Mouse (Mus musculus) ES-E14 (cell line): ENCODE data around the gene Pdgfa. TPM values are rescaled to one million over a fixed set of nuclear protein-coding genes. Genes with fewer than 3 reads are reported as not detected.

ENCODE experiments used
- DNase-seq: peaks from one replicate; pipeline ENCODE4 v3.0.0-alpha.2; 2013; ENCODE audit warnings: low read depth, low spot score
- H3K27ac ChIP-seq: 2 replicates; pipeline ENCODE4 v1.5.1; 2012; ENCODE audit warnings: low read depth, mild to moderate bottlenecking, low read length, moderate library complexity, mixed read lengths; ENCODE audit not compliant: poor library complexity, insufficient read depth, severe bottlenecking
- H3K36me3 ChIP-seq: 2 replicates; pipeline ENCODE4 v1.6.1; 2012; ENCODE audit warnings: mild to moderate bottlenecking, low read length, moderate library complexity, mixed read lengths; ENCODE audit not compliant: control insufficient read depth, poor library complexity, insufficient read depth, severe bottlenecking
- H3K4me1 ChIP-seq, 2 experiments: fragments of 150-350 bp in 1 of 2; sonication (generic) in 1 of 2; 2 replicates each; pipeline ENCODE4 v1.6.1; 2012; ENCODE audit warnings: low read length in 2 of 2, mild to moderate bottlenecking in 1 of 2, mixed read lengths in 1 of 2; ENCODE audit not compliant: control insufficient read depth in 2 of 2, insufficient read depth in 2 of 2, poor library complexity in 1 of 2
- H3K4me3 ChIP-seq, 2 experiments: fragments of 150-350 bp in 1 of 2; sonication (generic) in 1 of 2; 2 replicates each; pipeline ENCODE4 v1.5.1; 2012; ENCODE audit warnings: low read length in 2 of 2, low read depth in 1 of 2, mild to moderate bottlenecking in 1 of 2, mixed read lengths in 1 of 2; ENCODE audit not compliant: insufficient read depth in 1 of 2, poor library complexity in 1 of 2, severe bottlenecking in 1 of 2
- H3K9ac ChIP-seq: 2 replicates; pipeline ENCODE4 v1.6.1; 2012; ENCODE audit warnings: low read depth, mild to moderate bottlenecking, low read length, mixed read lengths; ENCODE audit not compliant: poor library complexity, insufficient read depth, severe bottlenecking
- H3K9me3 ChIP-seq: fragments of 150-350 bp; sonication (generic); 2 replicates; pipeline ENCODE4 v1.6.1; 2012; ENCODE audit warnings: low read depth, mild to moderate bottlenecking, low read length; ENCODE audit not compliant: control insufficient read depth, insufficient read depth
- CHD2 ChIP-seq: IDR thresholded peaks from 2 replicates; pipeline ENCODE4 v1.6.1; 2014; ENCODE audit warnings: mild to moderate bottlenecking, low read depth, low read length, inconsistent platforms
- HCFC1 ChIP-seq: IDR thresholded peaks from 2 replicates; pipeline ENCODE4 v1.6.1; 2012; ENCODE audit warnings: low read length, inconsistent platforms, borderline replicate concordance; ENCODE audit not compliant: insufficient read depth
- MAFK ChIP-seq: IDR thresholded peaks from 2 replicates; pipeline ENCODE4 v1.6.1; 2014; ENCODE audit warnings: mild to moderate bottlenecking, low read depth, low read length, inconsistent platforms; ENCODE audit not compliant: insufficient read depth
- ZC3H11A ChIP-seq: IDR thresholded peaks from 2 replicates; pipeline ENCODE4 v1.6.1; 2012; ENCODE audit warnings: low read depth, mild to moderate bottlenecking, inconsistent platforms, low read length, borderline replicate concordance
- ZNF384 ChIP-seq: IDR thresholded peaks from 2 replicates; pipeline ENCODE4 v1.6.1; 2012; ENCODE audit warnings: low read depth, low read length, inconsistent platforms
- in situ Hi-C, 2 experiments: fragments of 600-800 bp; cut with MboI; formaldehyde crosslinking; loops; one replicate each; pipeline ENCODE4 v1.15.1; 2025; ENCODE audit warnings: low sequenced_read_pairs in 2 of 2, inconsistent platforms in 1 of 2; ENCODE audit not compliant: unreplicated experiment in 2 of 2
- total RNA-seq: library from RNA; depleted of rRNA; stranded (reverse); fragments of 300-350 nt; gene quantifications from 2 replicates; pipeline ENCODE4 v1.2.3, GENCODE M21; 2012

Pdgfa gene
- total RNA-seq, 1 experiment, result 81.5 TPM

DNA sequence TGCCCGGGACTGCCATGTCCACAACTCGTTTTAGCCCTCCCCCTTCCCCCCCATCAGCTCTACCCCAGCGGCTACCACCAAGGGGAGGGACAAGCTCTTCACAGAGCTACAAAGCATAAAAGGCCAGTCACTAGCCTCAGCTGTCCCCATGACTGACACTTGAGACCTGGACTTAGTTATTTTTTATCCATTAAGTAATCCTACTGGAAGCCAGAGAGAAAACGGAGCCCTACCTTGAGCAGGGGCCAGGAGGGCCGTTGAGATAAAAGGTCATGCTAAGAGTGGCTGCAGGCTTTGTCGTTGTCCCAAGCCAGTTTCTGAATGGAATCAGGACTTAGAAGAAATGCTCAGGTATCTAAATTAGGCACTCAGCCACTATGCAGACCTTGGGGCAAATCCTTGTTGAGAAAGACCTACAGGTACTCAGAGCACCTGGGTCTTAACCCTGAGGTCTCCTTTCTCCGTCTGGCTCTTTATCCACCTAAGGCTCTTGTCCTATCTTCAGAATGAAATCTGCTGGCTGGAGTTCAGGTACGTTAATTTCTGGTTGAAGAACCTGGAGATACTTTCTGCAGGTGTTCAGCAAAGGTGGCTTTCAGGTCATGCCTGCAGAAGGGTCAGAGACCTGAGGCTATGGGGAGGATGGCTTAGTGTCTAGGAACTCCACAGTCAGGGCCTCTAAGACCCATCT, 60.6 kb downstream of the Pdgfa start:
- H3K4me3 ChIP-seq, result no peak overlapping the region
- no peak overlapping the region for H3K9ac ChIP-seq
- H3K9me3 ChIP-seq, result no peaks in the 10 kb centered on the region
- in situ Hi-C loops, result no loop called here
- TF ChIP-seq ZC3H11A (no peak), MAFK (no peak), HCFC1 (no peak), ZNF384 (no peak), CHD2 (no peak)
- peaks cover 0 to 14% of the 10 kb centered on the region in 2 experiments; a peak in 2 of 4 replicates for H3K4me1 ChIP-seq
- no peak overlapping the region for H3K27ac ChIP-seq
- H3K36me3 ChIP-seq, result no peaks in the 10 kb centered on the region
- DNase-seq, result no peak

DNA sequence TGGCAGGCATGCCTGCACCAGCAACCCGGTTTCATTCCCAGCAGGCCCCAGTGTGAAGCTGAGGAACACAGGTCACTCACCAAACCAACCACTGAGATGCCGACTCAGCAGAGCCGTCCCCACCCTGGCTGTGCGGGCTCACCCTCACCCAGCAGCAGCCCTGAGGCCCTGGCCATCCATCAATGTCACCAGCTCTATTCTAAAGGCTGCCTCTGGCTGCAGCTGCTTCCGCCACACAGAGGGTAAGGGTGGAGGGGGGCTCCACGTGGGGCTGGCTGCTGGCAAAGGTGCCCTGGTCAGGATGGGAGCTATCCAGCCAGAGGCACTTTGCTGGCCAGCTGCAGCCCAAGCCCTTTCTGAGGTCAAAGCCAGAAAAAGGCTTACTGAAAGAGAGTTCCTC, 62.6 kb downstream of the Pdgfa start:
- Histone ChIP-seq H3K36me3 (no peaks in the 10 kb centered on the region), H3K9me3 (no peaks in the 10 kb centered on the region), H3K4me3 (no peak overlapping the region), H3K27ac (no peak overlapping the region), H3K9ac (no peak overlapping the region), H3K4me1 (peaks cover 0 to 5% of the 10 kb centered on the region in 2 experiments; a peak in 2 of 4 replicates)
- DNase-seq, result no peak
- in situ Hi-C loops, result no loop called here
- TF ChIP-seq ZNF384 (no peak), CHD2 (no peak), MAFK (no peak), ZC3H11A (no peak), HCFC1 (no peak)

DNA sequence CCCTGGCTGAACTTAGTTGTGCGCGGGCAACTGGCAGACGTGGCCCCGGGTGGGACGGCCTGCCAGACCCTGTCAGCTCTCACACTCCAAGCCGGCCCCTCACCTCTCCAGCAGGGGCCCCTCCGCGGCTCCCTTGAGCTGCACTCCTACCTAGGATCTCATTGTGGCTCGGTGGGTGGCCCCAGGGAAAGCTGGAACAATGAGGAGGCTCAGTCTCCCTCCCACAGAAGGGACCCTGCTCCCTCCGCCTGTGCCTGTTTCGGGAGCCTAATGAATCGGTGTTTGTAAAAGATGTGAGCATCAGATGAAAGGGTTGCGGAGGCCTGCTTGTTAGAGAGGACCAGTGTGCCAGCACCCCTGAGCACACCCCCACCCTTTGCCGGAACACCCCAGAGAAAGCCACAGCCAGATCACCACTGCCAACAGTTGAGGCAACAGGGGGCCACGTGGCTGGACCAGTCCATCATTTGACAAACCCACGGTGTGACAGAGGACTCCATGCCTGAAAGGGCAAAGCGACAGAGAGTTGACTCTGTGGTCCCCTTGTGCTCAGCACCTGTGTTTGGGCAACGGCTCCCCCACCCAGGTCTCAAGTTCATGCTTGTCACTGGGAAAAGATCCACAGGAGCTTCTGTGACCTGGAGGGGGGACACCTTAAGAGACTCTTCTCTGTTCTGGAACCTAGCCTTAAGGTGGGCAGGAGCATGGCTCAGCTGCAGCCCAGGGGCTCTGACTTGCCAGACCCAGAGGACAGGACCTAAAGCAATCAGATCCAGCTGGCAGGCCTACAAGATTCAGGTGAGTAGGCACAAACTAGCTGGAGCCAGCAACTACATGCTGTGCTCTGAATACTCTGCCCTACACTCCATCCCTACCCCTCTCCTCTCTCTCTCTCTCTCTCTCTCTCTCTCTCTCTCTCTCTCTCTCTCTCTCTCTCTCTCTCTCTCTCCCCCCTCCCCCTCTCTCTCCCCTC, 64.4 kb downstream of the Pdgfa start:
- Histone ChIP-seq H3K27ac (no peak overlapping the region), H3K9ac (no peak overlapping the region), H3K9me3 (no peaks in the 10 kb centered on the region), H3K36me3 (no peaks in the 10 kb centered on the region), H3K4me3 (no peak overlapping the region), H3K4me1 (peaks cover 0 to 11% of the 10 kb centered on the region in 2 experiments; a peak in 2 of 4 replicates)
- in situ Hi-C loops, result no loop called here
- TF ChIP-seq ZNF384 (no peak), HCFC1 (no peak), ZC3H11A (no peak), MAFK (no peak)
- peak; percentile 16 for DNase-seq

DNA sequence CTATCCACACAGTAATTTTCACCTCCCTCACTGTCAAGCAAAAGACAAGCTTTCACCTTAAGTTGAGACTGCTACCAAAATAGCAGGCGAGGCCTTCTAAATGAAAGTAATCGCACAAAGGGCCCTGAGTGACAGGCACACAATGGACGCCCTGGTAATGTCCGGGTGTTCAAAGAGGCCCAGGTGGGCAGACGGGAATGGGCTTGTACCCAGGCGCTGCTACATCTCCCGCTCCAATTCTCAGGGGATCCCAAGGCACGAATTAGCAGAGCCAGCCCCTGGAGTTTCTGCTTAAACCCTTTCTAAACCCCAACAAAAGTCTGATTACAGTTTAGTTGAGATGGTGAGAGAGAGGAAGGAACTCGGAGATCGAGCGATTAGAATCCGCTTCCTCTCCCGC, 65.3 kb downstream of the Pdgfa start:
- Histone ChIP-seq H3K36me3 (no peaks in the 10 kb centered on the region), H3K9me3 (no peaks in the 10 kb centered on the region), H3K27ac (no peak overlapping the region), H3K9ac (no peak overlapping the region), H3K4me1 (peaks cover 0 to 11% of the 10 kb centered on the region in 2 experiments; a peak in 2 of 4 replicates), H3K4me3 (no peak overlapping the region)
- DNase-seq, result no peak
- in situ Hi-C loops, result no loop called here
- TF ChIP-seq CHD2 (no peak), ZC3H11A (no peak), HCFC1 (no peak), MAFK (no peak), ZNF384 (no peak)
